Mouse (Mus musculus) spleen, postnatal 10 days (tissue): ENCODE data around the gene Mrpl54.
A peak's percentile ranks its signal among the peaks of the same experiment; 100 is the strongest.

ENCODE experiments used
- DNase-seq, 2 experiments: peaks; one replicate each; pipeline ENCODE4 v3.0.0; 2021 to 2022; ENCODE audit warnings: low spot score in 2 of 2

Gene Mrpl54

GRCm38 (mm10) chr10:81294442-81294841 is 27.7 kb upstream of the Mrpl54 start:
- DNase-seq: no peak

- DNase-seq: no peak
Observed at GRCm38 (mm10) chr10:81293334-81294030, 26.7 kb upstream of the Mrpl54 start.

- DNase-seq: peak; percentile 98 to 99
Observed at GRCm38 (mm10) chr10:81292554-81293333, 26.0 kb upstream of the Mrpl54 start, which contains the start of gene Pip5k1c. Gene Pip5k1c, plus strand, starts transcription at chr10:81292963.

GRCm38 (mm10) chr10:81291511-81292104 is 24.9 kb upstream of the Mrpl54 start, which contains the start of gene Tjp3:
Gene Tjp3, minus strand, starts transcription at chr10:81291581.
- no peak for DNase-seq

- no peak for DNase-seq
Observed at GRCm38 (mm10) chr10:81290698-81291460, 24.1 kb upstream of the Mrpl54 start.

- no peak for DNase-seq
Observed at GRCm38 (mm10) chr10:81289811-81290210, 23.1 kb upstream of the Mrpl54 start.

GRCm38 (mm10) chr10:81289278-81289677 is 22.5 kb upstream of the Mrpl54 start:
- peak in 1 of 2 experiments; percentile 79 for DNase-seq

GRCm38 (mm10) chr10:81288601-81289000 is 21.9 kb upstream of the Mrpl54 start:
- DNase-seq: peak; percentile 62 to 81

- peak; percentile 78 to 90 for DNase-seq
Observed at GRCm38 (mm10) chr10:81287513-81288157, 20.9 kb upstream of the Mrpl54 start.

- DNase-seq: peak in 1 of 2 experiments; percentile 53
Observed at GRCm38 (mm10) chr10:81286586-81286985, 19.9 kb upstream of the Mrpl54 start.

GRCm38 (mm10) chr10:81285694-81286450 is 19.1 kb upstream of the Mrpl54 start:
- peak; percentile 91 to 94 for DNase-seq

GRCm38 (mm10) chr10:81284719-81285118 is 18.0 kb upstream of the Mrpl54 start:
- DNase-seq: no peak

GRCm38 (mm10) chr10:81284189-81284588 is 17.5 kb upstream of the Mrpl54 start:
- DNase-seq: no peak

- DNase-seq: no peak
Observed at GRCm38 (mm10) chr10:81279496-81279895, 12.8 kb upstream of the Mrpl54 start.

GRCm38 (mm10) chr10:81277676-81278075 is 10.9 kb upstream of the Mrpl54 start:
- DNase-seq: no peak

- no peak for DNase-seq
Observed at GRCm38 (mm10) chr10:81273842-81274241, 7.1 kb upstream of the Mrpl54 start.

GRCm38 (mm10) chr10:81272356-81272755 is 5.6 kb upstream of the Mrpl54 start:
- no peak for DNase-seq

GRCm38 (mm10) chr10:81268643-81269412 is 2.1 kb upstream of the Mrpl54 start:
- DNase-seq: no peak

GRCm38 (mm10) chr10:81268056-81268455 is 1.3 kb upstream of the Mrpl54 start:
- peak; percentile 56 to 80 for DNase-seq

- DNase-seq: no peak
Observed at GRCm38 (mm10) chr10:81265540-81265939, 1.2 kb downstream of the Mrpl54 start.
